Mouse (Mus musculus) splenic B cell, adult 2 months (primary cell): ENCODE measurements around the gene Calr.

Experiments used
- DNase-seq: peaks from one replicate; pipeline ENCODE4 v3.0.0-alpha.2; 2011; ENCODE audit warnings: low read depth, low spot score
- H3K27me3 ChIP-seq: 2 replicates; pipeline ENCODE4 v1.6.1; 2012; ENCODE audit warnings: mild to moderate bottlenecking, low read length, moderate library complexity, mixed read lengths; ENCODE audit not compliant: control insufficient read depth, poor library complexity, insufficient read depth, severe bottlenecking
- H3K36me3 ChIP-seq: 2 replicates; pipeline ENCODE4 v1.6.1; 2012; ENCODE audit warnings: mild to moderate bottlenecking, low read length, moderate library complexity, mixed read lengths; ENCODE audit not compliant: control insufficient read depth, poor library complexity, insufficient read depth, severe bottlenecking

Calr gene

GRCm38 (mm10) chr8:84813830-84814229, 32.9 kb downstream of the Calr start:
- no peaks in the 10 kb centered on the region for H3K27me3 ChIP-seq
- no peak for DNase-seq
- H3K36me3 ChIP-seq, result no peaks in the 10 kb centered on the region

- Histone ChIP-seq H3K27me3 (no peaks in the 10 kb centered on the region), H3K36me3 (no peaks in the 10 kb centered on the region)
- peak; percentile 88 for DNase-seq
Observed at GRCm38 (mm10) chr8:84813059-84813458, 33.7 kb downstream of the Calr start.

- no peak for DNase-seq
- no peaks in the 10 kb centered on the region for H3K36me3 ChIP-seq
- H3K27me3 ChIP-seq, result no peaks in the 10 kb centered on the region
Observed at GRCm38 (mm10) chr8:84811303-84811702, 35.4 kb downstream of the Calr start.

- DNase-seq, result peak; percentile 86
- Histone ChIP-seq H3K27me3 (no peaks in the 10 kb centered on the region), H3K36me3 (no peaks in the 10 kb centered on the region)
Observed at GRCm38 (mm10) chr8:84810896-84811295, 35.8 kb downstream of the Calr start.

GRCm38 (mm10) chr8:84809941-84810280, 36.8 kb downstream of the Calr start:
- Histone ChIP-seq H3K27me3 (no peaks in the 10 kb centered on the region), H3K36me3 (no peaks in the 10 kb centered on the region)
- no peak for DNase-seq

- no peaks in the 10 kb centered on the region for H3K36me3 ChIP-seq
- no peak for DNase-seq
Observed at GRCm38 (mm10) chr8:84809109-84809940, 37.4 kb downstream of the Calr start.

GRCm38 (mm10) chr8:84806031-84806430, 40.7 kb downstream of the Calr start:
- Histone ChIP-seq H3K36me3 (no peaks in the 10 kb centered on the region), H3K27me3 (no peaks in the 10 kb centered on the region)
- DNase-seq, result no peak

More at GRCm38 (mm10) chr8:84809109-84809940, 37.4 kb downstream of the Calr start:
- H3K27me3 ChIP-seq, result no peaks in the 10 kb centered on the region

- DNase-seq, result peak; percentile 59
- Histone ChIP-seq H3K36me3 (no peaks in the 10 kb centered on the region), H3K27me3 (no peaks in the 10 kb centered on the region)
Observed at GRCm38 (mm10) chr8:84799999-84800831, 46.5 kb downstream of the Calr start, which contains the start of gene Nfix. Gene Nfix (minus strand): TSS chr8:84800344.

- H3K36me3 ChIP-seq, result no peaks in the 10 kb centered on the region
- DNase-seq, result peak; percentile 31
- no peaks in the 10 kb centered on the region for H3K27me3 ChIP-seq
Observed at GRCm38 (mm10) chr8:84799136-84799931, 47.4 kb downstream of the Calr start.

- no peak for DNase-seq
- no peaks in the 10 kb centered on the region for H3K36me3 ChIP-seq
- H3K27me3 ChIP-seq, result no peaks in the 10 kb centered on the region
Observed at GRCm38 (mm10) chr8:84798446-84799135, 48.1 kb downstream of the Calr start.

- Histone ChIP-seq H3K36me3 (no peaks in the 10 kb centered on the region), H3K27me3 (no peaks in the 10 kb centered on the region)
Observed at GRCm38 (mm10) chr8:84797971-84798370, 48.8 kb downstream of the Calr start.

GRCm38 (mm10) chr8:84797256-84797797, 49.4 kb downstream of the Calr start:
- H3K36me3 ChIP-seq, result no peaks in the 10 kb centered on the region
- no peak for DNase-seq

More at GRCm38 (mm10) chr8:84797971-84798370, 48.8 kb downstream of the Calr start:
- no peak for DNase-seq

GRCm38 (mm10) chr8:84794486-84794885, 52.2 kb downstream of the Calr start:
- H3K36me3 ChIP-seq, result no peaks in the 10 kb centered on the region
- DNase-seq, result no peak
- no peaks in the 10 kb centered on the region for H3K27me3 ChIP-seq

More at GRCm38 (mm10) chr8:84797256-84797797, 49.4 kb downstream of the Calr start:
- no peaks in the 10 kb centered on the region for H3K27me3 ChIP-seq
